Mouse (Mus musculus) activated CD4-positive, CD25-positive, alpha-beta regulatory T cell, adult 4 months (primary cell): ENCODE measurements around the gene Ehbp1l1. TPM values are rescaled to one million over a fixed set of nuclear protein-coding genes. Genes with fewer than 3 reads are reported as not detected.
A peak's percentile ranks its signal among the peaks of the same experiment; 100 is the strongest.

Experiments
- ATAC-seq: one replicate; pipeline ENCODE4 v1.8.0; 2017
- polyA plus RNA-seq, 2 experiments: library from polyadenylated mRNA; unstranded; fragments of 100-300 nt; shearing (Covaris generic); gene quantifications; one replicate each; pipeline ENCODE4 v1.2.1; 2017

Ehbp1l1 gene
- polyA plus RNA-seq, 2 experiments from 2014 or later: 16.5 to 26.4 TPM

GRCm38 (mm10) chr19:5665465-5665864 is 60.7 kb downstream of the Ehbp1l1 start:
- no peak for ATAC-seq

GRCm38 (mm10) chr19:5664669-5665257 is 61.4 kb downstream of the Ehbp1l1 start:
- ATAC-seq: no peak

DNA sequence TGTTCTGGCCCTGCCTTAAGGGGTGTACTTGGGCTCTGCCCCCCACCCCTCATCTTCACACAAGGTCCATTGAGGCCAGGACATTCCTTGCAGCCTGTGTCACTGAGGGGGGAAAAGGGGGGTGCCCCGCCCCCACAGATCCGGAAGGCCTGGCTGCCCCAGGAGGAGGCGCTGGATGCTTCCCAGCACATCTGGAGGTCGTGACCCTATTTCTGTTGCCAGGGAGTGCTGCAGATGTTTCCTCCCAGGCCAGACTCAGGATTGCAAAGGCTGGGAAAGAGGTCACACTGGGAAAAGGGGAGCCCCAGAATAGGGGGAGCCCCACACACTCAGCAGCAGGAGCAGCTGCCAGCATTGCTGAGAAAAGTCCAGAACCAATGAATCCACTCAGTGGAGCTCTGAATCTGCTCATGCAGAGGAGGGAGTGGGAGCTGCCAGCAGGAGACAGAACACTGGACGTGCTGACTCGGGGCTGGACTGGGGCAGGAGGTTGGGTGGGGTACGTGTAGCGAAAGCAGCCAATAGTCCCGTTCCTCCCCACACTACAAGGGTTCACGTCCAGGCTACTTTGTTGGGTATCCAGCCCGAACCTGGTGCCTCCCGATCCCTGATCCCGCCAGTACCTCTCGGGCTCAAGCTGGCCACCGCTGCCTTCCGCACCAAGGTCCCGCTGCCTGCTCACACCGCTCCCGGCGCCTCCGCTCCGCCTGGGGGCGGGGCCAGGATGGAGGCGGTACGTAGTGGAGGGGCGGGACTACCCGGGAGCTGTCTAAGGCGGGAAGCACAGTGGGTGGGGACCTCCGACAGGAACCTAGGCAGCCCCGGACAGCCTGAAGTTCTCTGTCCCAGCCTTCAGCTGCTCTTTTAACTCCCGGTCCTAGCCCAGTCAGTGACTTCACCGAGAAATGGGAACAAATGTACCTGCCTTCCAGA is 62.9 kb downstream of the Ehbp1l1 start, which contains the start of gene Sipa1:
Gene Sipa1, minus strand, starts transcription at position 727 of the 933 bp plus-strand sequence.
- peak; percentile 73 for ATAC-seq

DNA sequence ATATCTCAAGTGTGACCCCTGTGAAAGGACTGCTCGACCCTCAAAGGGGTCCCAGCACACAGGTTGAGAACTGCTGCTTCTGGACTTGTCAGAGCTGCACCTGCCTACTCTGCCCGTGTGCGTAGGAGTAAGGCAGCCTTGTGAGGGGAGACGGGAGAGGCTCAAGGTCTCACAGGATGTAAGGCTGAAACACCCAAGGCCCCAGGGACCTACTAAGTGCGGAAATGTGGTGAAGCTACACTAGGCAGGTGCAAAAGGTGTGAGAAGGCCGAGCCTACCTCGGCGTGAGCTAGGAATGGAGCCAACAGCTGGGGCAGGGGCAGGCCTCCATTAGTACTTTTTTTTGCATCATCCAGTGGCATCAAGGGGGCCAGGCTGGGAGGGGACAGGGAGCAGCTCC is 63.8 kb downstream of the Ehbp1l1 start:
- ATAC-seq: peak; percentile 66

- ATAC-seq: peak; percentile 16
Measured at GRCm38 (mm10) chr19:5660942-5661751, 65.0 kb downstream of the Ehbp1l1 start.

Other genes starting within 250 kb of the Ehbp1l1 start
- gene Mus81, start 237.9 kb downstream of the Ehbp1l1 start, polyA plus RNA-seq: 10 to 100 TPM; 34.3 to 39.7 TPM
- gene Cfl1, start 235.9 kb downstream of the Ehbp1l1 start, polyA plus RNA-seq: 1,000 to 10,000 TPM; 2,749 to 2,812 TPM
- gene 1700020D05Rik, start 222.5 kb downstream of the Ehbp1l1 start, polyA plus RNA-seq: under 1 TPM; 0.33 to 0.51 TPM
- gene Snx32, start 215.8 kb downstream of the Ehbp1l1 start, polyA plus RNA-seq: 10 to 100 TPM; 16.3 to 18.4 TPM
- gene Ovol1, start 165.7 kb downstream of the Ehbp1l1 start, polyA plus RNA-seq: not detected
- 1 to 10 TPM; 5.1 to 8.6 TPM for gene Ap5b1, start 158.3 kb downstream of the Ehbp1l1 start, polyA plus RNA-seq
- 10 to 100 TPM; 65.1 to 70.2 TPM for gene Rnaseh2c, start 124.4 kb downstream of the Ehbp1l1 start, polyA plus RNA-seq
- gene Kat5, start 116.1 kb downstream of the Ehbp1l1 start, polyA plus RNA-seq: 10 to 100 TPM; 21.9 to 37.3 TPM
- 100 to 1,000 TPM in 1 of 2 experiments, 10 to 100 TPM in 1; 96.1 to 107 TPM for gene Rela, start 88.8 kb downstream of the Ehbp1l1 start, polyA plus RNA-seq
- 10 to 100 TPM; 22.3 to 22.4 TPM for gene Sipa1, start 62.6 kb downstream of the Ehbp1l1 start, polyA plus RNA-seq
- 1 to 10 TPM; 7.8 to 9.2 TPM for gene Map3k11, start 37.6 kb downstream of the Ehbp1l1 start, polyA plus RNA-seq
- 10 to 100 TPM; 20.6 to 21.7 TPM for gene Pcnx3, start 37.4 kb downstream of the Ehbp1l1 start, polyA plus RNA-seq
- gene Kcnk7, start 21.9 kb downstream of the Ehbp1l1 start, polyA plus RNA-seq: 1 to 10 TPM; 1.5 to 2.8 TPM
- gene Fam89b, start 3.3 kb upstream of the Ehbp1l1 start, polyA plus RNA-seq: 10 to 100 TPM; 20.1 to 44.7 TPM
- gene Ltbp3, start 14.6 kb upstream of the Ehbp1l1 start, polyA plus RNA-seq: not detected
- 10 to 100 TPM in 1 of 2 experiments, 1 to 10 TPM in 1; 8.4 to 16.8 TPM for gene Scyl1, start 45.1 kb upstream of the Ehbp1l1 start, polyA plus RNA-seq
- gene Frmd8, start 149.0 kb upstream of the Ehbp1l1 start, polyA plus RNA-seq: 10 to 100 TPM; 70.6 to 78.6 TPM
- gene Slc25a45, start 151.5 kb upstream of the Ehbp1l1 start, polyA plus RNA-seq: 10 to 100 TPM; 43.3 to 60.2 TPM
- under 1 TPM; 0.29 to 0.58 TPM for gene Tigd3, start 167.8 kb upstream of the Ehbp1l1 start, polyA plus RNA-seq
- gene Dpf2, start 186.7 kb upstream of the Ehbp1l1 start, polyA plus RNA-seq: 100 to 1,000 TPM; 123 to 178 TPM
- under 1 TPM in 1 of 2 experiments, not detected in 1; 0.25 TPM for gene Cdc42ep2, start 198.5 kb upstream of the Ehbp1l1 start, polyA plus RNA-seq
- 10 to 100 TPM; 16.5 to 17.5 TPM for gene Pola2, start 237.9 kb upstream of the Ehbp1l1 start, polyA plus RNA-seq